In the genomic region with DNA sequence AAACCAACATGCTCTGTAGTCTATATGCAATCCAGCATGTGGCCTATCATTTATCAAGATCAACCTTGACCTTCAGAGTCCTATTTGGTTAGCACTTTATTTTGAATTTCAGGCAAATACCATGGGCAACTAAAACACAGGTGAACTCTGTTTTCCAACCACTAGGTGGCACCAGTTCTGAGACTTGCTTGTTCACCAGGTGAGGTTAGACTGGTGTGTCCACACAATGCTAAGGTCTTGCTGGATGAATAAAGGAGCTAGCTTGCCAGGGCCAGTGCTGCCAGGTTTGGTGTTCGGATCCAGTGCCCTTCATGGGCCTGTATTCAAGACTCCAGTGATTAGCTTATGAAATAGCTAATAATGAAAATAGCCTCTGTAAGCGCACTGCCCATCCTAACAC, we compare ENCODE assay signal across 8 mouse cellular contexts. TPM values are rescaled to one million over a fixed set of nuclear protein-coding genes. Genes with fewer than 3 reads are reported as not detected.
DNase-seq lines count a peak whose midpoint lies in the region; ATAC-seq and TF ChIP-seq lines count a peak whose summit lies in the region.

No protein-coding gene starts in this region.

- H3K9me3 ChIP-seq in kidney, embryonic 14.5 days (ENCODE audit: control insufficient read depth, low read length) = no peaks in the 10 kb centered on the region
- H3K9me3 ChIP-seq in G1E (replicated peaks) = no peaks in the 10 kb centered on the region

- WGBS in kidney, embryonic 14.5 days = 76% methylated on average over 2 of the region's 2 CpGs
- WGBS in large intestine, adult 2 months = 73% methylated on average over 2 of the region's 2 CpGs

- H3K4me1 ChIP-seq in kidney, embryonic 14.5 days (ENCODE audit: control insufficient read depth, insufficient read depth, low read length) = no peaks in the 10 kb centered on the region
- peaks cover 54% of the 10 kb centered on the region for H3K4me1 ChIP-seq in G1E (ENCODE audit: insufficient read depth, low read depth, low read length)

- no peak for ATAC-seq in kidney, embryonic 14.5 days (ENCODE audit: low FRiP score, low TSS enrichment)
- peak; percentile 35; the same call in 1 of the 2 replicates for ATAC-seq in G1E (ENCODE audit: extremely low read depth, insufficient number of reproducible peaks, low FRiP score, poor library complexity, severe bottlenecking)
- ATAC-seq in megakaryocyte-erythroid progenitor cell, adult 5-6 weeks (replicated peaks; ENCODE audit: low FRiP score, low TSS enrichment, poor library complexity, severe bottlenecking) = peak; percentile 76

- peak; percentile 62 for TF ChIP-seq CTCF in G1E (IDR thresholded peaks at IDR 0.05; ENCODE audit: low read depth, low read length)

- H3K27me3 ChIP-seq in kidney, embryonic 14.5 days (ENCODE audit: control insufficient read depth, insufficient read depth, low read length) = no peaks in the 10 kb centered on the region
- no peaks in the 10 kb centered on the region; the same call in 1 of the 2 replicates for H3K27me3 ChIP-seq in G1E (ENCODE audit: insufficient read depth, low read length)

- no peaks in the 10 kb centered on the region for H3K36me3 ChIP-seq in kidney, embryonic 14.5 days (ENCODE audit: control insufficient read depth, insufficient read depth, low read length)
- H3K36me3 ChIP-seq in G1E (replicated peaks) = no peaks in the 10 kb centered on the region

- DNase-seq in kidney, adult 11 months = peak; percentile 32
- peak; percentile 46 for DNase-seq in G1E (ENCODE audit: low spot score)
- DNase-seq in cerebellum, adult 11 months = peak; percentile 63
- DNase-seq in heart, adult 8-10 months (ENCODE audit: low spot score) = peak; percentile 55
- DNase-seq in large intestine, adult 2 months (ENCODE audit: low read depth, low spot score) = peak; percentile 31
- DNase-seq in thymus, postnatal 0 days (ENCODE audit: low spot score) = peak; percentile 51

- H3K4me2 ChIP-seq in kidney, embryonic 14.5 days (replicated peaks; ENCODE audit: low read depth, low read length) = no peak overlapping the region

- no peak overlapping the region for H3K4me3 ChIP-seq in kidney, embryonic 14.5 days (ENCODE audit: low read length)
- no peak overlapping the region for H3K4me3 ChIP-seq in G1E (ENCODE audit: low read depth, low read length)

- no peak overlapping the region for H3K27ac ChIP-seq in kidney, embryonic 14.5 days (ENCODE audit: low read depth, low read length)

- H3K9ac ChIP-seq in kidney, embryonic 14.5 days (ENCODE audit: low read depth, low read length) = no peak overlapping the region

RNA-seq across cellular contexts. Expression of a gene that starts 10.9 kb away (rescaled TPM):
- polyA plus RNA-seq in kidney, embryonic 14.5 days (2014; fragmentation: Nextera tagmentation; extraction: Ambion mirVana) = 0.29 and 0.80 TPM in 2 replicates
- not detected in 2 replicates for total RNA-seq in G1E (2014; fragmentation: Nextera tagmentation)
- total RNA-seq in G1E (2017) = 0.52 and 0.55 TPM in 2 replicates
- not detected in 2 replicates for polyA plus RNA-seq in G1E (2012)
- under 1 TPM; 0.09 to 0.25 (median 0.19) TPM for total RNA-seq in heart, adult 8-10 months (2022)
- polyA plus RNA-seq in large intestine, adult 2 months (2012; rRNA removed) = 0.22 and 0.27 TPM in 2 replicates
- total RNA-seq in megakaryocyte-erythroid progenitor cell, adult 5-6 weeks (2014; fragmentation: Nextera tagmentation) = not detected in 2 replicates
- not detected in 2 replicates for total RNA-seq in megakaryocyte-erythroid progenitor cell, adult 5-6 weeks (2017)
- 0.15 and 0.30 TPM in 2 replicates for polyA plus RNA-seq in thymus, postnatal 0 days (2015; fragmentation: Nextera tagmentation; extraction: Ambion mirVana)

RNA-seq across cellular contexts. Expression of a gene that starts 40.1 kb away (rescaled TPM):
- polyA plus RNA-seq in kidney, embryonic 14.5 days (2014; fragmentation: Nextera tagmentation; extraction: Ambion mirVana) = 41.1 and 46.9 TPM in 2 replicates
- 70.7 and 77.9 TPM in 2 replicates for total RNA-seq in G1E (2014; fragmentation: Nextera tagmentation)
- total RNA-seq in G1E (2017) = 88.0 and 88.6 TPM in 2 replicates
- 4.9 and 7.7 TPM in 2 replicates for polyA plus RNA-seq in G1E (2012)
- total RNA-seq in heart, adult 8-10 months (2022) = 10 to 100 TPM; 30.1 to 35.1 (median 31.0) TPM
- polyA plus RNA-seq in large intestine, adult 2 months (2012; rRNA removed) = 63.6 and 70.0 TPM in 2 replicates
- 24.3 and 26.4 TPM in 2 replicates for total RNA-seq in megakaryocyte-erythroid progenitor cell, adult 5-6 weeks (2014; fragmentation: Nextera tagmentation)
- 16.2 and 24.6 TPM in 2 replicates for total RNA-seq in megakaryocyte-erythroid progenitor cell, adult 5-6 weeks (2017)
- polyA plus RNA-seq in thymus, postnatal 0 days (2015; fragmentation: Nextera tagmentation; extraction: Ambion mirVana) = 70.3 and 74.9 TPM in 2 replicates
